Mouse (Mus musculus): ENCODE results near the gene H2-Oa. TPM values are rescaled to one million over a fixed set of nuclear protein-coding genes. Genes with fewer than 3 reads are reported as not detected.

Gene H2-Oa
- not detected for polyA plus RNA-seq (2014; fragmentation: Illumina TruSeq; extraction: RNeasy Lipid Tissue Mini Kit (QIAGEN cat#74804); ENCODE audit: low read depth, low replicate concordance)

DNA sequence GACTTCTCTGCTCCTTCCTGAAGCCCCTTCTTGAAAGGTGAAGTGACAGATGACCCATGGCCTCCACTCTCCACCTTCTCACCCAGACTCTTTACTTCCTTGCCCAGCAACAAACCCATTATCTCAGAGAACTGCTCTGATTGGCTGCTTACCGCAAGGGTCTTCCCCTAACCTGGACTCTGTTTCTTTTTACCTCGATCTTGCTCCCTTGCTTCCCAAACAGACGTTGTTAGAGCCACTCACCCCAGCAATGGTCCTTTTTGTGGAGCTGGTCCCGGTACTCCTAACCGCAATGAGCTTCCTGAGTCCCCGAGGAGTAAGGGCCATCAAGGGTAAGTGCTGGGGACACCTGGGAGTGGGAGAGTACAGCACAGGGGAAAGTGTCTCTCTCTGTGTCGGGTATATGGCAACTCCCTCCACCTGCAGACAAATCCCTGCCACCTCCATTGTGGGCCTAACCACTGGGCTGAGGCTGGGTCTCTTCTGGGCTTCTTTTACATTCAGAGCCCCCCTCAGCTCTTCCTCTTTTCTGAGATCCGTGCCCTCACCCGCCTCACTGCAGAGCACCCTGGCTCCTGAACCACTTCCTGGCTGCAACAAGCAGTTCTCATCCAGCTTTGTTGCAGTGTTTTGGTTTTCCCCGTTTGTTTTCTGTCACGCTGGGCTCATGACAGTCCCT lies at the start of gene H2-Oa:
TSS of gene H2-Oa (plus strand) at position 144 of the 679 bp plus-strand sequence.

DNA sequence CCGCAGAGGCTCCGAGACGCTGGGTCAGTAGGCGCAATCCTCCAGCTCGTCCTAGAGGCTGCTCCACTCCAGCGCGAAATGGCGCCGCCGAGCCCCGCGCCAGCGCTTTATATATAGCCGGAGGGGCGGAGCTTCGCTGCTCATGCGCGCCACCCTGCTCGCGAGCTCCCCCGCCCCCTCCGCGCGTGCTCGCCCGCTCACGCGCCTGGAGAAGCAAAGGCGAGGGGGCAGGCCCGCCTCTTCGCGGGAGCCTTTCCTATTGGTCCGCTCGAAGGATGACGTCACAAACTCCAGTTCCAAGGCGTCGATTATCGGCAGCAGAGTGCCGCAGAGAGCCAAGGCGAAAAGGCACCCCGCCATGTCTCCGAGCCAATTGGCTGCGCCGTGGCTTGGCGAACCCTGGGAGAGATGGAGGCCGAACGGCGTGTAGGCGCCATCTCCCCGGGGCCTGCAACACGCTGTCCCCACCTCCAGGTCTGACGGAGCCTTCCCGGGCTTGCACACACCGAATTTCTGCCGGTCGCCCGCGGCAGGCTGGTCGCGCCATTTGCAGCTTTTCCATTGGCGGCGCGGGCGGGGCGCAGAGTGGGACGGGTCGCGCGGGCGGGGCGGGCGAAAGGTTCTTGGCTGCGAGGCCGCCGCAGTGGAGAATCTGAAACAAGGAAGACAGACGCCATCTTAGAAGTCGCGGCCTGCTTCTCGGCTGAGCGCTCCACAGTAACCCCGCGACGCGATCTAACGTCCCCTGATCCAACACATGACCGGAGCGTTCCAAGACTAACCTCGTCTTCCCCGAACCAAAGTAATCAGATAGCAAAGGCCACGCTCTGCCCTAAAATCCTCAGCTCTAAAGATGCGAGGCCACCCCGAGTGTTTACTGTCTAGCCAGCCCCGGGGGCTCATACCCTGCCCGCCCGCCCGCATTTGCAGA lies 27.4 kb downstream of the H2-Oa start, which contains the start of gene H2-DMa:
TSS of gene H2-DMa (plus strand) at position 293 of the 931 bp plus-strand sequence.

DNA sequence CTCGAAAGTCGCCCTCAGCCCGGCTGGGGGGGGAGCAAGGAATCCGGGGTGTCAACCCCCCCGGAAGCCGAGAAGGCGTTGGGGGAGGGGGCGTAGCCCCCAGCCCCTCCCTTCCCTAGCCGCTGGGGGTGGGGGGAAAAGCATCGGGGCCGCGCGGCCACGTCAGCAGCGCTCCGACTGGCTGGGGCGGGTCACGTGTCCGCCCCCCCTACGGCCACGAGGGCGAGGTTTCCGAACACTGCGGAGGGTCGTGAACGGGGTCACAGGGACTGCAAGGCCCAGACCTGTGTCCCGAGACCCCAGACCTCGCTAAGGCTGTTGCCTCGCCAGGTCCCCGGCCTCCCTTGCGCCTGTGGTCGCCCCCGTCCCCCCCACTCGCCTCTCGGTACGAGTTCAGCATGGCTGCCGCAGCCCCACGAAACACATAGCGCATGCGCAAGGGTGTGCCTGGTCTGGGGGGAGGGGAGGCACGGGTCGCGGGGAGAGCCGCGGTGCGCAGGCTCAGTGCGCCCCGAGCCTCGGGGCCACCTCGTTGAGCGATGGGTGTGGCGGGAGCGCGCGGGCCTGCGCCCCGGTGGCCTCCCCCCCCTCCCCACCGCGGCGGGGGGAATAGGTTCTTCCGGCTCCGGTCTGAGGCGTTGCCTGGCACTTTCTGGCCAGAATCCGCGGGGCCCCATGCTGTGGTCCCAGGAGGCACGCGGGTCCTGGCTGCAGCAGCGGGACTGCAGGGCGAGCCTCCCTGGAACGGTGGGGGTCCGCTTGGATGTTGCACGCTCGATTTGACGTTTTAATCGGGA lies 30.2 kb downstream of the H2-Oa start, which contains the start of gene Brd2:
TSS of gene Brd2 (minus strand) at position 447 of the 797 bp plus-strand sequence.

DNA sequence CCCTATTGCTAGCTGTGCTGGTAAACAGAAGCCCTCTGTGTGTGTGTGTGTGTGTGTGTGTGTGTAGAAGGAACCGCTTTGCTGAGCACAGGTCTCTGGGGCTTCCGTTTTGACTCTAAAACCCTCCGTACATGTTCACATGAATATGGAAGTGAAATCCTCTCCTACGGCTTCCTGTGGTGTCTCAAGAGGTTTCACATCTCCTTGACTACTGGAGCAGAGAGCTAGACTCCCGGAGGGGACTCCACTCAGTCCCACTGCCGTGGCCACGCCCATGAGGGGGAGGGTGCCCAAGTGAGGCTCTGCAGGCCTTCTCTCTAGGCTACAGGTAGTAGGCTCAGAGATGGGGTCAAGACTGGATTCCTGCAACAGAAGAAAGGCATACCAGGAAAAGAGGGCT lies 50.9 kb downstream of the H2-Oa start, which contains the start of gene H2-DMb2:
TSS of gene H2-DMb2 (plus strand) at position 275 of the 400 bp plus-strand sequence.

Other genes with a start within 250 kb of the H2-Oa start
- gene Cd320, start 249.2 kb upstream of the H2-Oa start, polyA plus RNA-seq (2014; fragmentation: Illumina TruSeq; extraction: RNeasy Lipid Tissue Mini Kit (QIAGEN cat#74804); ENCODE audit: low read depth, low replicate concordance) = 7.3 TPM
- gene Gm7029, start 218.5 kb upstream of the H2-Oa start, polyA plus RNA-seq (2014; fragmentation: Illumina TruSeq; extraction: RNeasy Lipid Tissue Mini Kit (QIAGEN cat#74804); ENCODE audit: low read depth, low replicate concordance) = not detected
- gene Kifc1, start 201.7 kb upstream of the H2-Oa start, polyA plus RNA-seq (2014; fragmentation: Illumina TruSeq; extraction: RNeasy Lipid Tissue Mini Kit (QIAGEN cat#74804); ENCODE audit: low read depth, low replicate concordance) = not detected
- gene Platr17, start 187.2 kb upstream of the H2-Oa start, polyA plus RNA-seq (2014; fragmentation: Illumina TruSeq; extraction: RNeasy Lipid Tissue Mini Kit (QIAGEN cat#74804); ENCODE audit: low read depth, low replicate concordance) = not detected
- gene Daxx, start 182.9 kb upstream of the H2-Oa start, polyA plus RNA-seq (2014; fragmentation: Illumina TruSeq; extraction: RNeasy Lipid Tissue Mini Kit (QIAGEN cat#74804); ENCODE audit: low read depth, low replicate concordance) = 9.9 TPM
- gene Tapbp, start 176.4 kb upstream of the H2-Oa start, polyA plus RNA-seq (2014; fragmentation: Illumina TruSeq; extraction: RNeasy Lipid Tissue Mini Kit (QIAGEN cat#74804); ENCODE audit: low read depth, low replicate concordance) = 43.1 TPM
- gene Zbtb22, start 176.4 kb upstream of the H2-Oa start, polyA plus RNA-seq (2014; fragmentation: Illumina TruSeq; extraction: RNeasy Lipid Tissue Mini Kit (QIAGEN cat#74804); ENCODE audit: low read depth, low replicate concordance) = 1.3 TPM
- 3.8 TPM for gene Rgl2, start 162.8 kb upstream of the H2-Oa start, polyA plus RNA-seq (2014; fragmentation: Illumina TruSeq; extraction: RNeasy Lipid Tissue Mini Kit (QIAGEN cat#74804); ENCODE audit: low read depth, low replicate concordance)
- gene Pfdn6, start 152.0 kb upstream of the H2-Oa start, polyA plus RNA-seq (2014; fragmentation: Illumina TruSeq; extraction: RNeasy Lipid Tissue Mini Kit (QIAGEN cat#74804); ENCODE audit: low read depth, low replicate concordance) = 14.8 TPM
- 0.70 TPM for gene Wdr46, start 151.7 kb upstream of the H2-Oa start, polyA plus RNA-seq (2014; fragmentation: Illumina TruSeq; extraction: RNeasy Lipid Tissue Mini Kit (QIAGEN cat#74804); ENCODE audit: low read depth, low replicate concordance)
- 0.35 TPM for gene B3galt4, start 140.9 kb upstream of the H2-Oa start, polyA plus RNA-seq (2014; fragmentation: Illumina TruSeq; extraction: RNeasy Lipid Tissue Mini Kit (QIAGEN cat#74804); ENCODE audit: low read depth, low replicate concordance)
- gene Vps52, start 136.5 kb upstream of the H2-Oa start, polyA plus RNA-seq (2014; fragmentation: Illumina TruSeq; extraction: RNeasy Lipid Tissue Mini Kit (QIAGEN cat#74804); ENCODE audit: low read depth, low replicate concordance) = 6.1 TPM
- gene Rps18, start 136.3 kb upstream of the H2-Oa start, polyA plus RNA-seq (2014; fragmentation: Illumina TruSeq; extraction: RNeasy Lipid Tissue Mini Kit (QIAGEN cat#74804); ENCODE audit: low read depth, low replicate concordance) = 17.8 TPM
- 201 TPM for gene H2-K1, start 92.0 kb upstream of the H2-Oa start, polyA plus RNA-seq (2014; fragmentation: Illumina TruSeq; extraction: RNeasy Lipid Tissue Mini Kit (QIAGEN cat#74804); ENCODE audit: low read depth, low replicate concordance)
- 1.9 TPM for gene Ring1, start 67.7 kb upstream of the H2-Oa start, polyA plus RNA-seq (2014; fragmentation: Illumina TruSeq; extraction: RNeasy Lipid Tissue Mini Kit (QIAGEN cat#74804); ENCODE audit: low read depth, low replicate concordance)
- gene H2-Ke6, start 64.3 kb upstream of the H2-Oa start, polyA plus RNA-seq (2014; fragmentation: Illumina TruSeq; extraction: RNeasy Lipid Tissue Mini Kit (QIAGEN cat#74804); ENCODE audit: low read depth, low replicate concordance) = 6.8 TPM
- 0.82 TPM for gene Slc39a7, start 60.7 kb upstream of the H2-Oa start, polyA plus RNA-seq (2014; fragmentation: Illumina TruSeq; extraction: RNeasy Lipid Tissue Mini Kit (QIAGEN cat#74804); ENCODE audit: low read depth, low replicate concordance)
- gene Rxrb, start 60.5 kb upstream of the H2-Oa start, polyA plus RNA-seq (2014; fragmentation: Illumina TruSeq; extraction: RNeasy Lipid Tissue Mini Kit (QIAGEN cat#74804); ENCODE audit: low read depth, low replicate concordance) = 0.99 TPM
- gene Col11a2, start 52.9 kb upstream of the H2-Oa start, polyA plus RNA-seq (2014; fragmentation: Illumina TruSeq; extraction: RNeasy Lipid Tissue Mini Kit (QIAGEN cat#74804); ENCODE audit: low read depth, low replicate concordance) = not detected
- not detected for gene H2-DMa, start 27.2 kb downstream of the H2-Oa start, polyA plus RNA-seq (2014; fragmentation: Illumina TruSeq; extraction: RNeasy Lipid Tissue Mini Kit (QIAGEN cat#74804); ENCODE audit: low read depth, low replicate concordance)
- gene Brd2, start 30.3 kb downstream of the H2-Oa start, polyA plus RNA-seq (2014; fragmentation: Illumina TruSeq; extraction: RNeasy Lipid Tissue Mini Kit (QIAGEN cat#74804); ENCODE audit: low read depth, low replicate concordance) = 272 TPM
- not detected for gene H2-DMb2, start 51.0 kb downstream of the H2-Oa start, polyA plus RNA-seq (2014; fragmentation: Illumina TruSeq; extraction: RNeasy Lipid Tissue Mini Kit (QIAGEN cat#74804); ENCODE audit: low read depth, low replicate concordance)
- 2.0 TPM for gene H2-DMb1, start 60.7 kb downstream of the H2-Oa start, polyA plus RNA-seq (2014; fragmentation: Illumina TruSeq; extraction: RNeasy Lipid Tissue Mini Kit (QIAGEN cat#74804); ENCODE audit: low read depth, low replicate concordance)
- 2.2 TPM for gene Tap1, start 95.2 kb downstream of the H2-Oa start, polyA plus RNA-seq (2014; fragmentation: Illumina TruSeq; extraction: RNeasy Lipid Tissue Mini Kit (QIAGEN cat#74804); ENCODE audit: low read depth, low replicate concordance)
- gene Psmb9, start 95.4 kb downstream of the H2-Oa start, polyA plus RNA-seq (2014; fragmentation: Illumina TruSeq; extraction: RNeasy Lipid Tissue Mini Kit (QIAGEN cat#74804); ENCODE audit: low read depth, low replicate concordance) = 2.9 TPM
- gene Psmb8, start 105.4 kb downstream of the H2-Oa start, polyA plus RNA-seq (2014; fragmentation: Illumina TruSeq; extraction: RNeasy Lipid Tissue Mini Kit (QIAGEN cat#74804); ENCODE audit: low read depth, low replicate concordance) = 1.2 TPM
- gene Tap2, start 111.2 kb downstream of the H2-Oa start, polyA plus RNA-seq (2014; fragmentation: Illumina TruSeq; extraction: RNeasy Lipid Tissue Mini Kit (QIAGEN cat#74804); ENCODE audit: low read depth, low replicate concordance) = 0.64 TPM
- gene H2-Ob, start 146.6 kb downstream of the H2-Oa start, polyA plus RNA-seq (2014; fragmentation: Illumina TruSeq; extraction: RNeasy Lipid Tissue Mini Kit (QIAGEN cat#74804); ENCODE audit: low read depth, low replicate concordance) = 1.1 TPM
- 26.2 TPM for gene H2-Ab1, start 165.3 kb downstream of the H2-Oa start, polyA plus RNA-seq (2014; fragmentation: Illumina TruSeq; extraction: RNeasy Lipid Tissue Mini Kit (QIAGEN cat#74804); ENCODE audit: low read depth, low replicate concordance)
- 42.5 TPM for gene H2-Aa, start 195.5 kb downstream of the H2-Oa start, polyA plus RNA-seq (2014; fragmentation: Illumina TruSeq; extraction: RNeasy Lipid Tissue Mini Kit (QIAGEN cat#74804); ENCODE audit: low read depth, low replicate concordance)
- 2.9 TPM for gene H2-Eb1, start 213.5 kb downstream of the H2-Oa start, polyA plus RNA-seq (2014; fragmentation: Illumina TruSeq; extraction: RNeasy Lipid Tissue Mini Kit (QIAGEN cat#74804); ENCODE audit: low read depth, low replicate concordance)
- not detected for gene H2-Eb2, start 233.3 kb downstream of the H2-Oa start, polyA plus RNA-seq (2014; fragmentation: Illumina TruSeq; extraction: RNeasy Lipid Tissue Mini Kit (QIAGEN cat#74804); ENCODE audit: low read depth, low replicate concordance)